Mouse (Mus musculus) liver, postnatal 0 days (tissue): ENCODE data around the gene Gabbr2. TPM values are rescaled to one million over a fixed set of nuclear protein-coding genes. Genes with fewer than 3 reads are reported as not detected.
"Not testable (repeated sequence)": the region's sequence is repeated elsewhere in the genome, so short reads cannot be mapped to it uniquely, and the experiment has no call there.

ENCODE experiments used
- ATAC-seq: fragments of 200-750 bp; cut with Nextera tagmentation; 2 replicates; pipeline ENCODE4 v1.8.0; 2017; ENCODE audit warnings: mild to moderate bottlenecking, moderate library complexity
- DNase-seq: peaks from one replicate; pipeline ENCODE4 v3.0.0-alpha.2; 2016
- H3K27ac ChIP-seq: fragments of 300-500 bp; sonication (generic); 2 replicates; pipeline ENCODE4 v1.5.1; 2014; ENCODE audit warnings: antibody characterized with exemption, moderate library complexity, mild to moderate bottlenecking, low read depth
- H3K27me3 ChIP-seq: fragments of 300-500 bp; sonication (generic); 2 replicates; pipeline ENCODE4 v1.6.1; 2014; ENCODE audit warnings: low read length, control low read depth, mixed read lengths; ENCODE audit not compliant: insufficient read depth
- H3K36me3 ChIP-seq: fragments of 300-500 bp; sonication (generic); replicated peaks from 2 replicates; pipeline ENCODE4 v1.6.1; 2014; ENCODE audit warnings: mild to moderate bottlenecking, control low read depth, low read length, moderate library complexity, mixed read lengths; ENCODE audit not compliant: insufficient read depth
- H3K4me1 ChIP-seq: fragments of 300-500 bp; sonication (generic); 2 replicates; pipeline ENCODE4 v1.6.1; 2014; ENCODE audit warnings: antibody characterized with exemption, mild to moderate bottlenecking, control low read depth; ENCODE audit not compliant: insufficient read depth
- H3K4me2 ChIP-seq: fragments of 300-500 bp; sonication (generic); 2 replicates; pipeline ENCODE4 v1.6.1; 2014; ENCODE audit warnings: low read depth, mild to moderate bottlenecking, low read length, moderate library complexity, mixed read lengths
- H3K4me3 ChIP-seq: fragments of 300-500 bp; sonication (generic); 2 replicates; pipeline ENCODE4 v1.5.1; 2014; ENCODE audit warnings: low read depth, low read length
- H3K9ac ChIP-seq: fragments of 300-500 bp; sonication (generic); replicated peaks from 2 replicates; pipeline ENCODE4 v1.6.1; 2014; ENCODE audit warnings: mild to moderate bottlenecking, moderate library complexity
- H3K9me3 ChIP-seq: fragments of 300-500 bp; sonication (generic); 2 replicates; pipeline ENCODE4 v1.6.1; 2016; ENCODE audit warnings: mild to moderate bottlenecking, control low read depth, low read length, mixed read lengths
- CTCF ChIP-seq: sonication (generic); IDR thresholded peaks from 2 replicates; pipeline ENCODE4 v1.5.1; 2016; ENCODE audit warnings: antibody characterized with exemption, low read depth
- EP300 ChIP-seq: IDR thresholded peaks from 2 replicates; pipeline ENCODE4 v1.6.1; 2016; ENCODE audit warnings: antibody characterized with exemption, low read depth, mild to moderate bottlenecking
- WGBS: fragments of 180-500 bp; shearing (Covaris S2); extraction: QIAGEN DNeasy Blood & Tissue Kit; methylation state at CpG from one replicate; pipeline ENCODE4 v1.1.7; 2014; ENCODE audit not compliant: insufficient replicate concordance; 5-methylcytosine and 5-hydroxymethylcytosine counted together
- polyA plus RNA-seq: library from polyadenylated mRNA; unstranded; fragments of >200 nt; fragmentation: Nextera tagmentation; extraction: Ambion mirVana; gene quantifications from 2 replicates; pipeline ENCODE4 v1.2.1, GENCODE M21; 2015

Gene Gabbr2
- polyA plus RNA-seq, 1 experiment from 2014 or later, result 0.20 TPM

- Histone ChIP-seq H3K9ac (no peak overlapping the region), H3K27me3 (no peaks in the 10 kb centered on the region), H3K36me3 (no peaks in the 10 kb centered on the region), H3K27ac (peak overlapping the region; percentile 69), H3K9me3 (no peaks in the 10 kb centered on the region), H3K4me1 (peaks cover 6% of the 10 kb centered on the region; the same call in 1 of the 2 replicates), H3K4me2 (no peak overlapping the region), H3K4me3 (no peak overlapping the region)
- 68% methylated on average over 16 of the region's 16 CpGs for WGBS
- TF ChIP-seq CTCF (no peak), EP300 (no peak)
- DNase-seq (peak; percentile 43), ATAC-seq (no peak)
These were observed 355.8 kb downstream of the Gabbr2 start for GRCm38 (mm10) chr4:46635702-46636430.

GRCm38 (mm10) chr4:46634881-46635280 lies 356.8 kb downstream of the Gabbr2 start:
- 69% methylated on average over 6 of the region's 6 CpGs for WGBS
- DNase-seq (no peak), ATAC-seq (no peak)
- Histone ChIP-seq H3K4me3 (no peak overlapping the region), H3K9ac (no peak overlapping the region), H3K4me2 (no peak overlapping the region), H3K27me3 (no peaks in the 10 kb centered on the region), H3K27ac (no peak overlapping the region), H3K4me1 (peaks cover 6% of the 10 kb centered on the region; the same call in 1 of the 2 replicates), H3K9me3 (no peaks in the 10 kb centered on the region), H3K36me3 (no peaks in the 10 kb centered on the region)
- TF ChIP-seq CTCF (no peak), EP300 (no peak)

DNA sequence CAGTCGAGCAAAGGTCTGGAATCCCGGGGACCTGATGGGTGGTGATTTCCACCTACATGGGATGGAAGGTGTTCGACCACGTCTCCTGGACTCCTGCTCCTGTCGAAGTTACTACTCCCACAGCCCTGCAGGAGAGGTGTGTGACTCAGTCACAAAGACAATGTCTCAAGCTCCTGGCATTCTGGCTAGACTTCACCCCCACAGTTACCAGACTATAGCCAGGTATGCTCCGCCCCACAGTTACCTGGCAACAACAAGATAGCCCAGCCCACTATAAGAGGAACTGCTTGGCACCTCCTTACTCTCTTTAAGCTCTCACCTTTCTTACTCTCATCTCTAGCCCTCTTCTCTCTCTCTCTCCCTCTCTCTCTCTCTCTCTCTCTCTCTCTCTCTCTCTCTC lies 358.1 kb downstream of the Gabbr2 start:
- H3K9ac ChIP-seq, H3K36me3 ChIP-seq, H3K4me1 ChIP-seq, H3K27me3 ChIP-seq, H3K4me2 ChIP-seq, H3K4me3 ChIP-seq, ATAC-seq, DNase-seq, H3K27ac ChIP-seq, H3K9me3 ChIP-seq: not testable (repeated sequence)
- WGBS, result 68% methylated on average over 6 of the region's 6 CpGs

- TF ChIP-seq EP300 (no peak), CTCF (no peak)
- Histone ChIP-seq H3K9me3 (no peaks in the 10 kb centered on the region), H3K9ac (no peak overlapping the region), H3K4me3 (no peak overlapping the region), H3K36me3 (no peaks in the 10 kb centered on the region), H3K4me1 (peaks cover 9% of the 10 kb centered on the region), H3K27ac (no peak overlapping the region), H3K4me2 (no peak overlapping the region), H3K27me3 (no peaks in the 10 kb centered on the region)
- no peak; the same call in 1 of the 2 replicates for ATAC-seq
- 43% methylated on average over 2 of the region's 2 CpGs for WGBS
- DNase-seq, result no peak
These were observed 359.2 kb downstream of the Gabbr2 start for GRCm38 (mm10) chr4:46632465-46632864.

DNA sequence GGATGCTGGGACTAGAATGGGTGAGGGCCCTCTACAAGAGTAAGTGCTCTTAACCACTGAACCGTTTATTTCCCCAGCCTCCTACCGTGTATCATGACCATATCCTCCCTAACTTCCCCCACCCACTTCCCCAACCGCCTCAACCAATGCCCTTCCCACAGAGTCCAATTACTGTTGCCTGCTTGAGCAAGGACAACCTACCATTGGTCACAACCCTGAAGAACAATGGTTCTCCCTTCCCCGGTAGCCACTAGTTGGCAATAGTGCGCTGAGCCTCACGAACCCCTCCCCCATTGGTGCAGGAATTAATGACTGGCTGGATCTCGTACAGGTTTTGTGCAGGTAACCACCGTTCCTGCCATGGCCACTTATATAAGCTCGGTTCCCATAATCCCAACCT lies 361.3 kb downstream of the Gabbr2 start:
- ATAC-seq (peak; percentile 72), DNase-seq (peak; percentile 54)
- Histone ChIP-seq H3K9ac (no peak overlapping the region), H3K4me2 (no peak overlapping the region), H3K27me3 (no peaks in the 10 kb centered on the region), H3K4me1 (peaks cover 8% of the 10 kb centered on the region; the same call in 1 of the 2 replicates), H3K9me3 (no peaks in the 10 kb centered on the region), H3K36me3 (no peaks in the 10 kb centered on the region), H3K4me3 (no peak overlapping the region), H3K27ac (peak overlapping the region; percentile 52)
- TF ChIP-seq CTCF (peak; percentile 51), EP300 (no peak)
- 27% methylated on average over 9 of the region's 9 CpGs for WGBS

DNA sequence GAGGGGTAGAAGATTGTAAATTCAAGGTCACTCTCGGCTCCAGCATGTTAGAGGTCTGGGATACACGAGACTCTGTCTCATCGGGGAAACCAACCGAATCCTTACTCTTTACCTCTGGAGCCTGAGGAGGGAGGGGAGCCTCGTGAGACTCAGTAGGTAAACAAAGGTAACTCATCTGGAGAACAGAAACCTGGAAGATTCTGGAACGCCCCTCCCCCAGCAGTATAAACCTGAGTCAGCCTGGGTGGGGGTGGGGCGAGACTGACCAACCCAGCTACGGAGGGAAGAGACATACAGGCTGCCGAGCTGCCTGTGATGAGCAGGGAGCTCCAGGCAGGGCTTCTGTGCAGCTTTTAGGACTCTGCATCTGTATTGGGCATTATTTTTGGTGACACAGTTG lies 362.8 kb downstream of the Gabbr2 start:
- WGBS, result 49% methylated on average over 9 of the region's 9 CpGs
- TF ChIP-seq CTCF, result no peak
- TF ChIP-seq EP300, result no peak
- no peak for ATAC-seq
- no peak overlapping the region for H3K9ac ChIP-seq
- no peak for DNase-seq
- no peak overlapping the region for H3K4me2 ChIP-seq
- no peak overlapping the region for H3K4me3 ChIP-seq
- H3K27ac ChIP-seq, result no peak overlapping the region
- no peaks in the 10 kb centered on the region for H3K36me3 ChIP-seq
- H3K4me1 ChIP-seq, result peaks cover 8% of the 10 kb centered on the region; the same call in 1 of the 2 replicates
- H3K27me3 ChIP-seq, result no peaks in the 10 kb centered on the region
- H3K9me3 ChIP-seq, result no peaks in the 10 kb centered on the region

DNA sequence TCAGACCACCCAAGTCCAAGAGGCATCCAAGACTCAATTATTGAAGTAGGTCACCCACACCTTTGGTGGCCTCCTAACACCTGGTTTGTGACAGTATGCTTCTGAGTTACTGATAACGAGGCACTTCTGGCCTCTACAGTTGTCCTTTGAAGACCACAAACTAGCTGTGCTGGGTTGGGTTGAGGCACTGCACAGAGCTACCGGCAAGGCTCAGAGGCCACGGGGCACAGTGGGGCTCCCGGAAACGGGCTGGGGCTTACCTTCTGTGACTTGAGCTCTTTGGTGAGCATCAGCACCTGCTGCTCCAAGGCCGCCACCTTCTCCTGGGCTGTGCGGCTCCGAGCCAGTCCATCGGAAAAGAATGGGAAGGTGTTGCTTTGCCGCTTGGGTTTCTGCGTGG lies 363.6 kb downstream of the Gabbr2 start:
- WGBS, result 74% methylated on average over 11 of the region's 11 CpGs
- Histone ChIP-seq H3K27me3 (no peaks in the 10 kb centered on the region), H3K36me3 (no peaks in the 10 kb centered on the region), H3K27ac (no peak overlapping the region), H3K9ac (no peak overlapping the region), H3K4me2 (no peak overlapping the region), H3K4me3 (no peak overlapping the region), H3K4me1 (peaks cover 8% of the 10 kb centered on the region; the same call in 1 of the 2 replicates), H3K9me3 (no peaks in the 10 kb centered on the region)
- no peak for ATAC-seq
- DNase-seq, result no peak
- no peak for TF ChIP-seq EP300
- TF ChIP-seq CTCF, result no peak
